Mouse (Mus musculus): ENCODE measurements around the gene Msrb1. TPM values are rescaled to one million over a fixed set of nuclear protein-coding genes. Genes with fewer than 3 reads are reported as not detected.

Msrb1 gene
- polyA plus RNA-seq, 1 experiment = 54.2 TPM

- Histone ChIP-seq H3K36me3 (ENCODE audit: control insufficient read depth, insufficient read depth, low read length) (no peaks in the 10 kb centered on the region), H3K27me3 (ENCODE audit: control insufficient read depth, insufficient read depth, low read length) (no peaks in the 10 kb centered on the region; the same call in 1 of the 2 replicates), H3K4me3 (ENCODE audit: low read depth, low read length) (no peak overlapping the region), H3K27ac (ENCODE audit: insufficient read depth, low read depth, low read length) (no peak overlapping the region), H3K4me1 (ENCODE audit: control insufficient read depth, insufficient read depth, insufficient read length, low read length) (no peaks in the 10 kb centered on the region)
- WGBS = 18% methylated on average over 12 of the region's 12 CpGs
- TF ChIP-seq CTCF (IDR thresholded peaks at IDR 0.05; ENCODE audit: extremely low read depth, insufficient read length, insufficient replicate concordance, low read depth, low read length) = no peak
- no peak for TF ChIP-seq POLR2A (IDR thresholded peaks at IDR 0.05; ENCODE audit: low read depth, low read length)
Measured at GRCm38 (mm10) chr17:24766266-24766875, 29.9 kb downstream of the Msrb1 start.

DNA sequence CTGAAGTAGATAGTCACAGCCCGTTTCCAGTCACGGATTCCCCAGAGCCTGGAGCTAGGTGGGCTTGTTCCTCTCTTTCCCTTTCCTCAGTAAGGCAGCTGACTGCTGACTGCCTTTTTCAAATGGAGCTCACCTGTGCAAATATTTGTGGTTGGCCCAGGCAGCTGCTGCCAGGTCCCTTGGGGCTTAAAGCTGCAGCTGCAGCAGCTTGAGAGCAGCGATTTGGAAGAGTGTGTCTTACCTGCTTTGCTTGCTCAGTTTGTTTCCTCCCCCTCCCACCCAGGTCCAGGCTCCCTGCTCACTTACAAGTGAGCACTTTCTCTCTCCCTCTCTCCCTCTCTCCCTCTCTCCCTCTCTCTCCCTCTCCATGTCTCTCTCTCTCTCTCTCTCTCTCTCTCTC, 32.7 kb downstream of the Msrb1 start:
- Histone ChIP-seq H3K4me3 (ENCODE audit: low read depth, low read length) (no peak overlapping the region), H3K27ac (ENCODE audit: insufficient read depth, low read depth, low read length) (no peak overlapping the region), H3K4me1 (ENCODE audit: control insufficient read depth, insufficient read depth, insufficient read length, low read length) (no peaks in the 10 kb centered on the region), H3K27me3 (ENCODE audit: control insufficient read depth, insufficient read depth, low read length) (no peaks in the 10 kb centered on the region; the same call in 1 of the 2 replicates), H3K36me3 (ENCODE audit: control insufficient read depth, insufficient read depth, low read length) (no peaks in the 10 kb centered on the region)
- 18% methylated on average over 3 of the region's 3 CpGs for WGBS
- TF ChIP-seq POLR2A (IDR thresholded peaks at IDR 0.05; ENCODE audit: low read depth, low read length) = no peak
- no peak for TF ChIP-seq CTCF (IDR thresholded peaks at IDR 0.05; ENCODE audit: extremely low read depth, insufficient read length, insufficient replicate concordance, low read depth, low read length)

DNA sequence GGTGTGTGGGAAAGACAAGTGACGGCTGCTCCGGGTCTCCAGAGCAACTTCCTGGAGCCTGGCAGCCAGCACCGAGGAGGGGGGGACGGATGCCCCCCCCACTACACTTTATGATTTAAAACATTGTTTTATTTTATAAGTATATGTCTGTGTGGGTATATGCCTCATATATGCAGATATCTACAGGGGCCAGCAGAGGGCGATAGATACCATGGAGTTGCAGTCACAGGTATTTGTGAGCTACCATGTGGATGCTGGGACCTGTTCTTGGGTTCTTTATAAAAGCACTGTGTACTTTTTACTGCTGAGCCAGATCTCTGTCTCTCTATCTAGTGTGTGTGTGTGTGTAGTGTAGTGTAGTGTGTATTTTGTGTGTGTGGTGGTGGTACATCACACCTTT, 36.8 kb downstream of the Msrb1 start:
- Histone ChIP-seq H3K36me3 (ENCODE audit: control insufficient read depth, insufficient read depth, low read length) (no peaks in the 10 kb centered on the region), H3K27me3 (ENCODE audit: control insufficient read depth, insufficient read depth, low read length) (no peaks in the 10 kb centered on the region), H3K4me3 (ENCODE audit: low read depth, low read length) (no peak overlapping the region), H3K27ac (ENCODE audit: insufficient read depth, low read depth, low read length) (no peak overlapping the region), H3K4me1 (ENCODE audit: control insufficient read depth, insufficient read depth, insufficient read length, low read length) (no peaks in the 10 kb centered on the region)
- 80% methylated on average over 5 of the region's 5 CpGs for WGBS
- no peak for TF ChIP-seq CTCF (IDR thresholded peaks at IDR 0.05; ENCODE audit: extremely low read depth, insufficient read length, insufficient replicate concordance, low read depth, low read length)
- TF ChIP-seq POLR2A (IDR thresholded peaks at IDR 0.05; ENCODE audit: low read depth, low read length) = no peak

DNA sequence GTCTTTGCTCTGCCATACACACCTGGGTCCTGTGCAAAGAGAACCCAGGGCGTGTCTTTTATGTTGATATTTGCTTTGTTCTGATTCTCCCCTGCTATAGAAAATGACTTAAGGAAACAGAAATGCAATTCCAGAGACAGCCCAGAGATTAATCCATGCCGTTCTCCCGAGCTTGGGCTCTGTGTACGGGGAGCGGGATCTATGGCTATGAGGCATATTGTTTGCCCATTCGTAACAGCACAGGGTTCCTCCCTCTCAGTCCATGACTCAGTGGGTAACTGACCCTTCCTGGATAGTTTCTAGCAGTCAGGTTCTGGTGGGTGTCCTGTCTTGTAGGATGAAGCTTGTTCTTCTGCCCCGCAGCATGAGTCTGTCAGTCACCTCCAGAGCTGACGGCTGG, 38.7 kb downstream of the Msrb1 start:
- Histone ChIP-seq H3K27me3 (ENCODE audit: control insufficient read depth, insufficient read depth, low read length) (no peaks in the 10 kb centered on the region), H3K4me3 (ENCODE audit: low read depth, low read length) (no peak overlapping the region), H3K4me1 (ENCODE audit: control insufficient read depth, insufficient read depth, insufficient read length, low read length) (no peaks in the 10 kb centered on the region), H3K36me3 (ENCODE audit: control insufficient read depth, insufficient read depth, low read length) (no peaks in the 10 kb centered on the region), H3K27ac (ENCODE audit: insufficient read depth, low read depth, low read length) (no peak overlapping the region)
- 53% methylated on average over 8 of the region's 8 CpGs for WGBS
- no peak for TF ChIP-seq POLR2A (IDR thresholded peaks at IDR 0.05; ENCODE audit: low read depth, low read length)
- TF ChIP-seq CTCF (IDR thresholded peaks at IDR 0.05; ENCODE audit: extremely low read depth, insufficient read length, insufficient replicate concordance, low read depth, low read length) = no peak

- H3K4me3 ChIP-seq (ENCODE audit: low read depth, low read length) = no peak overlapping the region
- TF ChIP-seq POLR2A (IDR thresholded peaks at IDR 0.05; ENCODE audit: low read depth, low read length) = no peak
- no peak for TF ChIP-seq CTCF (IDR thresholded peaks at IDR 0.05; ENCODE audit: extremely low read depth, insufficient read length, insufficient replicate concordance, low read depth, low read length)
- no peaks in the 10 kb centered on the region for H3K36me3 ChIP-seq (ENCODE audit: control insufficient read depth, insufficient read depth, low read length)
- no peaks in the 10 kb centered on the region for H3K4me1 ChIP-seq (ENCODE audit: control insufficient read depth, insufficient read depth, insufficient read length, low read length)
- 66% methylated on average over 2 of the region's 2 CpGs for WGBS
- H3K27me3 ChIP-seq (ENCODE audit: control insufficient read depth, insufficient read depth, low read length) = no peaks in the 10 kb centered on the region
- H3K27ac ChIP-seq (ENCODE audit: insufficient read depth, low read depth, low read length) = no peak overlapping the region
Measured at GRCm38 (mm10) chr17:24777073-24777472, 40.6 kb downstream of the Msrb1 start.

- Histone ChIP-seq H3K27ac (ENCODE audit: insufficient read depth, low read depth, low read length) (no peak overlapping the region), H3K4me3 (ENCODE audit: low read depth, low read length) (no peak overlapping the region), H3K27me3 (ENCODE audit: control insufficient read depth, insufficient read depth, low read length) (no peaks in the 10 kb centered on the region), H3K4me1 (ENCODE audit: control insufficient read depth, insufficient read depth, insufficient read length, low read length) (no peaks in the 10 kb centered on the region), H3K36me3 (ENCODE audit: control insufficient read depth, insufficient read depth, low read length) (no peaks in the 10 kb centered on the region)
- TF ChIP-seq POLR2A (IDR thresholded peaks at IDR 0.05; ENCODE audit: low read depth, low read length) (no peak), CTCF (IDR thresholded peaks at IDR 0.05; ENCODE audit: extremely low read depth, insufficient read length, insufficient replicate concordance, low read depth, low read length) (no peak)
- 77% methylated on average over 2 of the region's 2 CpGs for WGBS
Measured at GRCm38 (mm10) chr17:24780821-24781220, 44.4 kb downstream of the Msrb1 start.

- TF ChIP-seq POLR2A (IDR thresholded peaks at IDR 0.05; ENCODE audit: low read depth, low read length) = no peak
- no peak for TF ChIP-seq CTCF (IDR thresholded peaks at IDR 0.05; ENCODE audit: extremely low read depth, insufficient read length, insufficient replicate concordance, low read depth, low read length)
- H3K27me3 ChIP-seq (ENCODE audit: control insufficient read depth, insufficient read depth, low read length) = no peaks in the 10 kb centered on the region
- H3K4me1 ChIP-seq (ENCODE audit: control insufficient read depth, insufficient read depth, insufficient read length, low read length) = no peaks in the 10 kb centered on the region
- H3K27ac ChIP-seq (ENCODE audit: insufficient read depth, low read depth, low read length) = no peak overlapping the region
- WGBS = 48% methylated on average over 8 of the region's 8 CpGs
- H3K36me3 ChIP-seq (ENCODE audit: control insufficient read depth, insufficient read depth, low read length) = no peaks in the 10 kb centered on the region
- H3K4me3 ChIP-seq (ENCODE audit: low read depth, low read length) = no peak overlapping the region
Measured at GRCm38 (mm10) chr17:24792190-24792589, 55.7 kb downstream of the Msrb1 start.

Other genes starting within 250 kb of the Msrb1 start
- 0.50 and 0.77 TPM in 2 replicates for gene Caskin1, start 248.0 kb upstream of the Msrb1 start, polyA plus RNA-seq (2012; rRNA removed)
- gene Traf7, start 208.7 kb upstream of the Msrb1 start, polyA plus RNA-seq (2012; rRNA removed) = 75.8 and 113 TPM in 2 replicates
- gene Rab26, start 202.4 kb upstream of the Msrb1 start, polyA plus RNA-seq (2012; rRNA removed) = 1.2 and 6.1 TPM in 2 replicates
- 26.1 and 31.9 TPM in 2 replicates for gene Pkd1, start 186.8 kb upstream of the Msrb1 start, polyA plus RNA-seq (2012; rRNA removed)
- gene Tsc2, start 104.0 kb upstream of the Msrb1 start, polyA plus RNA-seq (2012; rRNA removed) = 52.8 and 83.5 TPM in 2 replicates
- gene Nthl1, start 104.0 kb upstream of the Msrb1 start, polyA plus RNA-seq (2012; rRNA removed) = 6.0 and 7.2 TPM in 2 replicates
- 35.6 and 44.9 TPM in 2 replicates for gene Slc9a3r2, start 86.3 kb upstream of the Msrb1 start, polyA plus RNA-seq (2012; rRNA removed)
- gene Npw, start 78.2 kb upstream of the Msrb1 start, polyA plus RNA-seq (2012; rRNA removed) = 2.0 and 6.5 TPM in 2 replicates
- 41.1 and 85.8 TPM in 2 replicates for gene Zfp598, start 67.0 kb upstream of the Msrb1 start, polyA plus RNA-seq (2012; rRNA removed)
- gene Syngr3, start 46.7 kb upstream of the Msrb1 start, polyA plus RNA-seq (2012; rRNA removed) = 1.2 and 1.3 TPM in 2 replicates
- gene Gfer, start 40.5 kb upstream of the Msrb1 start, polyA plus RNA-seq (2012; rRNA removed) = 22.8 and 35.9 TPM in 2 replicates
- gene Noxo1, start 40.4 kb upstream of the Msrb1 start, polyA plus RNA-seq (2012; rRNA removed) = 57.7 and 115 TPM in 2 replicates
- gene Tbl3, start 29.0 kb upstream of the Msrb1 start, polyA plus RNA-seq (2012; rRNA removed) = 26.0 and 49.6 TPM in 2 replicates
- gene Rnf151, start 18.6 kb upstream of the Msrb1 start, polyA plus RNA-seq (2012; rRNA removed) = 0.19 TPM in 1 of 2 replicates, not detected in the other
- gene Rps2, start 18.5 kb upstream of the Msrb1 start, polyA plus RNA-seq (2012; rRNA removed) = 1,627 and 2,207 TPM in 2 replicates
- 384 and 403 TPM in 2 replicates for gene Ndufb10, start 12.2 kb upstream of the Msrb1 start, polyA plus RNA-seq (2012; rRNA removed)
- 0.11 and 0.19 TPM in 2 replicates for gene Rpl3l, start 8.8 kb upstream of the Msrb1 start, polyA plus RNA-seq (2012; rRNA removed)
- 1.7 and 2.8 TPM in 2 replicates for gene Hs3st6, start 16.3 kb downstream of the Msrb1 start, polyA plus RNA-seq (2012; rRNA removed)
- gene Meiob, start 67.6 kb downstream of the Msrb1 start, polyA plus RNA-seq (2012; rRNA removed) = not detected in 2 replicates
- 352 and 372 TPM in 2 replicates for gene Hagh, start 103.5 kb downstream of the Msrb1 start, polyA plus RNA-seq (2012; rRNA removed)
- gene Fahd1, start 113.7 kb downstream of the Msrb1 start, polyA plus RNA-seq (2012; rRNA removed) = 65.2 and 108 TPM in 2 replicates
- gene Igfals, start 129.4 kb downstream of the Msrb1 start, polyA plus RNA-seq (2012; rRNA removed) = 0.42 and 1.4 TPM in 2 replicates
- gene Nubp2, start 149.7 kb downstream of the Msrb1 start, polyA plus RNA-seq (2012; rRNA removed) = 33.0 and 39.9 TPM in 2 replicates
- 51.5 and 88.1 TPM in 2 replicates for gene Spsb3, start 150.0 kb downstream of the Msrb1 start, polyA plus RNA-seq (2012; rRNA removed)
- gene Eme2, start 158.4 kb downstream of the Msrb1 start, polyA plus RNA-seq (2012; rRNA removed) = 20.3 and 21.0 TPM in 2 replicates
- 244 and 319 TPM in 2 replicates for gene Mrps34, start 158.5 kb downstream of the Msrb1 start, polyA plus RNA-seq (2012; rRNA removed)
- 29.4 and 52.4 TPM in 2 replicates for gene Nme3, start 159.9 kb downstream of the Msrb1 start, polyA plus RNA-seq (2012; rRNA removed)
- 37.0 and 51.7 TPM in 2 replicates for gene Mapk8ip3, start 200.3 kb downstream of the Msrb1 start, polyA plus RNA-seq (2012; rRNA removed)
- 13.3 and 18.2 TPM in 2 replicates for gene Jpt2, start 224.0 kb downstream of the Msrb1 start, polyA plus RNA-seq (2012; rRNA removed)

Measured in small intestine, adult 2 months (tissue).